Mouse (Mus musculus) embryonic facial prominence, embryonic 14.5 days (tissue): ENCODE data around the gene Naif1. TPM values are rescaled to one million over a fixed set of nuclear protein-coding genes. Genes with fewer than 3 reads are reported as not detected.

Source experiments
- ATAC-seq: fragments of 200-750 bp; cut with Nextera tagmentation; 2 replicates; pipeline ENCODE4 v1.8.0; 2017; ENCODE audit warnings: low read depth, moderate number of reproducible peaks, moderate TSS enrichment
- DNase-seq: peaks from one replicate; pipeline ENCODE4 v3.0.0-alpha.2; 2015; ENCODE audit warnings: low spot score
- H3K27ac ChIP-seq: fragments of 300-500 bp; sonication (generic); replicated peaks from 2 replicates; pipeline ENCODE4 v1.5.1; 2014; ENCODE audit warnings: low read depth, mild to moderate bottlenecking, low read length, moderate library complexity
- H3K27me3 ChIP-seq: fragments of 300-500 bp; sonication (generic); replicated peaks from 2 replicates; pipeline ENCODE4 v1.6.1; 2014; ENCODE audit warnings: low read length; ENCODE audit not compliant: control insufficient read depth, insufficient read depth
- H3K36me3 ChIP-seq: fragments of 300-500 bp; sonication (generic); 2 replicates; pipeline ENCODE4 v1.6.1; 2014; ENCODE audit warnings: low read length, mixed read lengths; ENCODE audit not compliant: control insufficient read depth, insufficient read depth
- H3K4me1 ChIP-seq: fragments of 300-500 bp; sonication (generic); 2 replicates; pipeline ENCODE4 v1.6.1; 2014; ENCODE audit warnings: antibody characterized with exemption, low read length; ENCODE audit not compliant: control insufficient read depth, insufficient read depth
- H3K4me2 ChIP-seq: fragments of 300-500 bp; sonication (generic); 2 replicates; pipeline ENCODE4 v1.6.1; 2014; ENCODE audit warnings: low read depth, mild to moderate bottlenecking, low read length, moderate library complexity, mixed read lengths
- H3K4me3 ChIP-seq: fragments of 300-500 bp; sonication (generic); 2 replicates; pipeline ENCODE4 v1.5.1; 2014; ENCODE audit warnings: low read depth, mild to moderate bottlenecking, low read length
- H3K9ac ChIP-seq: fragments of 300-500 bp; sonication (generic); 2 replicates; pipeline ENCODE4 v1.6.1; 2014; ENCODE audit warnings: low read depth, mild to moderate bottlenecking, low read length, moderate library complexity, mixed read lengths
- H3K9me3 ChIP-seq: fragments of 300-500 bp; sonication (generic); 2 replicates; pipeline ENCODE4 v1.6.1; 2016; ENCODE audit warnings: low read length; ENCODE audit not compliant: control insufficient read depth
- WGBS: fragments of 180-500 bp; shearing (Covaris S2); extraction: QIAGEN DNeasy Blood & Tissue Kit; methylation state at CpG from one replicate; pipeline ENCODE4 v1.1.7; 2014; 5-methylcytosine and 5-hydroxymethylcytosine counted together
- polyA plus RNA-seq: library from polyadenylated mRNA; unstranded; fragments of >200 nt; fragmentation: Nextera tagmentation; extraction: Ambion mirVana; gene quantifications from 2 replicates; pipeline ENCODE4 v1.2.1, GENCODE M21; 2014

The Naif1 gene
- polyA plus RNA-seq, 1 experiment from 2014 or later, result 4.9 TPM

GRCm38 (mm10) chr2:32494522-32494921, 44.3 kb downstream of the Naif1 start:
- 71% methylated on average over 2 of the region's 2 CpGs for WGBS
- Histone ChIP-seq H3K4me2 (no peak overlapping the region), H3K36me3 (no peaks in the 10 kb centered on the region), H3K27me3 (no peaks in the 10 kb centered on the region), H3K27ac (no peak overlapping the region), H3K9me3 (no peaks in the 10 kb centered on the region), H3K4me3 (no peak overlapping the region), H3K9ac (no peak overlapping the region), H3K4me1 (no peaks in the 10 kb centered on the region)
- no peak for ATAC-seq
- DNase-seq, result no peak

GRCm38 (mm10) chr2:32495185-32495726, 45.0 kb downstream of the Naif1 start:
- Histone ChIP-seq H3K36me3 (no peaks in the 10 kb centered on the region), H3K4me2 (no peak overlapping the region), H3K9me3 (no peaks in the 10 kb centered on the region), H3K27me3 (no peaks in the 10 kb centered on the region), H3K4me1 (no peaks in the 10 kb centered on the region), H3K4me3 (no peak overlapping the region), H3K9ac (no peak overlapping the region), H3K27ac (no peak overlapping the region)
- WGBS, result 70% methylated on average over 20 of the region's 20 CpGs
- DNase-seq (no peak), ATAC-seq (no peak)

GRCm38 (mm10) chr2:32496190-32496589, 45.9 kb downstream of the Naif1 start:
- no peaks in the 10 kb centered on the region for H3K4me1 ChIP-seq
- WGBS, result 73% methylated on average over 5 of the region's 5 CpGs
- no peak for ATAC-seq

GRCm38 (mm10) chr2:32499365-32499764, 49.1 kb downstream of the Naif1 start:
- no peak for ATAC-seq
- H3K36me3 ChIP-seq, result no peaks in the 10 kb centered on the region

More at GRCm38 (mm10) chr2:32496190-32496589, 45.9 kb downstream of the Naif1 start:
- Histone ChIP-seq H3K27ac (no peak overlapping the region), H3K4me2 (no peak overlapping the region), H3K27me3 (no peaks in the 10 kb centered on the region), H3K9me3 (no peaks in the 10 kb centered on the region), H3K36me3 (no peaks in the 10 kb centered on the region), H3K9ac (no peak overlapping the region), H3K4me3 (no peak overlapping the region)
- DNase-seq, result no peak

GRCm38 (mm10) chr2:32500461-32500860, 50.2 kb downstream of the Naif1 start:
- no peak for DNase-seq
- no peak overlapping the region for H3K4me3 ChIP-seq
- 80% methylated on average over 5 of the region's 5 CpGs for WGBS
- H3K9ac ChIP-seq, result no peak overlapping the region
- H3K27ac ChIP-seq, result no peak overlapping the region
- ATAC-seq, result no peak
- H3K36me3 ChIP-seq, result no peaks in the 10 kb centered on the region
- H3K4me1 ChIP-seq, result no peaks in the 10 kb centered on the region; the same call in 1 of the 2 replicates
- H3K9me3 ChIP-seq, result no peaks in the 10 kb centered on the region; the same call in 1 of the 2 replicates
- H3K27me3 ChIP-seq, result no peaks in the 10 kb centered on the region
- no peak overlapping the region for H3K4me2 ChIP-seq

More at GRCm38 (mm10) chr2:32499365-32499764, 49.1 kb downstream of the Naif1 start:
- WGBS, result 89% methylated on average over 4 of the region's 4 CpGs
- no peaks in the 10 kb centered on the region; the same call in 1 of the 2 replicates for H3K4me1 ChIP-seq
- no peak overlapping the region for H3K4me3 ChIP-seq
- no peak overlapping the region for H3K9ac ChIP-seq
- no peaks in the 10 kb centered on the region for H3K27me3 ChIP-seq
- DNase-seq, result no peak
- no peaks in the 10 kb centered on the region for H3K9me3 ChIP-seq
- H3K27ac ChIP-seq, result no peak overlapping the region
- no peak overlapping the region for H3K4me2 ChIP-seq

GRCm38 (mm10) chr2:32501754-32502324, 51.6 kb downstream of the Naif1 start:
- no peak overlapping the region for H3K4me2 ChIP-seq
- ATAC-seq, result no peak
- no peak overlapping the region for H3K4me3 ChIP-seq
- H3K4me1 ChIP-seq, result no peaks in the 10 kb centered on the region; the same call in 1 of the 2 replicates
- no peak for DNase-seq
- H3K9ac ChIP-seq, result no peak overlapping the region
- peaks cover 5% of the 10 kb centered on the region; the same call in 1 of the 2 replicates for H3K9me3 ChIP-seq
- H3K27me3 ChIP-seq, result no peaks in the 10 kb centered on the region
- 63% methylated on average over 5 of the region's 5 CpGs for WGBS
- H3K36me3 ChIP-seq, result no peaks in the 10 kb centered on the region
- no peak overlapping the region for H3K27ac ChIP-seq

- no peak for ATAC-seq
- no peak for DNase-seq
- Histone ChIP-seq H3K27ac (no peak overlapping the region), H3K9ac (no peak overlapping the region), H3K4me3 (no peak overlapping the region), H3K4me2 (no peak overlapping the region), H3K9me3 (peaks cover 5% of the 10 kb centered on the region; the same call in 1 of the 2 replicates), H3K27me3 (no peaks in the 10 kb centered on the region), H3K4me1 (no peaks in the 10 kb centered on the region; the same call in 1 of the 2 replicates), H3K36me3 (no peaks in the 10 kb centered on the region)
- WGBS, result 87% methylated on average over 12 of the region's 12 CpGs
Observed at GRCm38 (mm10) chr2:32502843-32503242, 52.6 kb downstream of the Naif1 start.

GRCm38 (mm10) chr2:32503588-32503987, 53.3 kb downstream of the Naif1 start:
- H3K9ac ChIP-seq, result no peak overlapping the region
- DNase-seq, result no peak
- WGBS, result 26% methylated on average over 3 of the region's 3 CpGs
- peaks cover 5% of the 10 kb centered on the region; the same call in 1 of the 2 replicates for H3K9me3 ChIP-seq
- H3K27ac ChIP-seq, result no peak overlapping the region
- ATAC-seq, result no peak
- no peaks in the 10 kb centered on the region for H3K36me3 ChIP-seq
- H3K27me3 ChIP-seq, result no peaks in the 10 kb centered on the region
- no peak overlapping the region for H3K4me2 ChIP-seq
- no peaks in the 10 kb centered on the region; the same call in 1 of the 2 replicates for H3K4me1 ChIP-seq
- no peak overlapping the region for H3K4me3 ChIP-seq

- Histone ChIP-seq H3K4me1 (peaks cover 6% of the 10 kb centered on the region), H3K9me3 (peaks cover 5% of the 10 kb centered on the region; the same call in 1 of the 2 replicates), H3K4me3 (no peak overlapping the region), H3K4me2 (no peak overlapping the region), H3K27ac (no peak overlapping the region), H3K36me3 (no peaks in the 10 kb centered on the region), H3K9ac (no peak overlapping the region), H3K27me3 (no peaks in the 10 kb centered on the region)
- DNase-seq (no peak), ATAC-seq (no peak)
- 100% methylated on average over 2 of the region's 2 CpGs for WGBS
Observed at GRCm38 (mm10) chr2:32505536-32505935, 55.3 kb downstream of the Naif1 start.
